In the genomic region with DNA sequence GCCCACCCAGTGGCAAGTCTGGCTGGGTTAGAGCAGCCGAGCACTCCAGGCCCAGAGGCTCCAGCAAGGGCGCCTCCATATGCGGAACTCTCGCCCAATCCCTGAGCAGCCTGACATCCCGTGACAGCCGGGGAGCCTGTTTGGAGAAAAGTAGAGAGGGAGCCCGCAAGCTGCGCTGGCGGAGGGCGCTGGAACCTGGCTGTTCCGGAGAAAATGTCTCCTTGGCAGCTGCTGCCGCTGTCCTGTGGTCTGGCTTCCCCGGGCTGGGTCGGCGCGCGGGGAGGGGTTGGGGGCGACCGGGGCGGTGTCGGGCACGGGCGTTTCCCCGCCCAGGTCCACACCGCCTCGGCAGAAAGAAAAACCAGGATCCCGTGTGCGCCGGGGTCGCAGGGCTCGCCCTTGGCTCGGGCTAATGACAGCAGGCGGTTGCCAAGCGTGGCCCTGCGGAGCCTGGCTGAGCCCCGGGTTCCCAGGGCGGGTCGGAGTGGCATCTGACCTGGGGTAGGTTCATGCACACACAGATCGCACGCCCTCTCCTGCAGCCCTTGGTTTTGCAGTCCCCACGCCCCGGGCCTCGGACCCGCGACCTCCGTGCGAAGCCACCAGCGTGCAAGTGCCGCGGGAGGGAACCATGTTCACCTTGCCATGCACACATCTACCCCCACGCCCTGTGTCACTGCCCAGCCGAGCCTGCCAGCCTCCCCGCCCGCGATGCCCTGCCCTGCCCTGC, we compare ENCODE assay signal across 1 mouse cellular context.
TF ChIP-seq lines count a peak whose summit lies in the region.

No protein-coding gene starts in this region.

TF ChIP-seq in CH12.LX, 34 proteins besides CTCF, POLR2A, EP300 and RAD21 (continued from another document):
- TF ChIP-seq IRF4 (IDR thresholded peaks at IDR 0.05; ENCODE audit: low read depth, low read length) (no peak), KAT2A (IDR thresholded peaks at IDR 0.05; ENCODE audit: insufficient replicate concordance, low read length) (no peak), MXI1 (IDR thresholded peaks at IDR 0.05; ENCODE audit: low read depth, low read length) (no peak), BHLHE40 (IDR thresholded peaks at IDR 0.05; ENCODE audit: low read depth, low read length) (peak; percentile 32; the same call in 1 of the 2 replicates), USF1 (IDR thresholded peaks at IDR 0.05; ENCODE audit: low read depth, low read length) (peak; percentile 28), NELFE (IDR thresholded peaks at IDR 0.05; ENCODE audit: low read depth, low read length) (peak; percentile 32; the same call in 1 of the 2 replicates), ZKSCAN1 (IDR thresholded peaks at IDR 0.05; ENCODE audit: borderline replicate concordance, low read depth, low read length) (no peak)
